Comparison of ENCODE assay signal across 15 mouse cellular contexts in genomic region chr3:35721818-35722446, GRCm38 (mm10). TPM values are rescaled to one million over a fixed set of nuclear protein-coding genes. Genes with fewer than 3 reads are reported as not detected.
DNase-seq lines count a peak whose midpoint lies in the region; ATAC-seq and TF ChIP-seq lines count a peak whose summit lies in the region.
"Had no signal": no experiment of that assay in that cellular context is flagged by ENCODE, and none has a peak within 500 bp of the region (broad histone marks: within the 10 kb centered on the region; RNA-seq: fewer than 3 reads in every experiment).

No protein-coding gene starts in this region.

- DNase-seq in embryonic facial prominence, embryonic 10.5 days (ENCODE audit: low spot score): no peak
- no peak for DNase-seq in ES-E14 (ENCODE audit: low read depth, low spot score)
- DNase-seq in thymus, adult 2 months: peak; percentile 46
- DNase-seq in frontal cortex, postnatal 36 days (ENCODE audit: low spot score in 2 of 2): no peak
- no peak for DNase-seq in adrenal gland, adult (ENCODE audit: inconsistent age in 2 of 2, low spot score in 1 of 2)
- no peak for DNase-seq in adrenal gland, adult 18-20 months (ENCODE audit: low spot score in 2 of 2)
- DNase-seq: cerebellum, adult 9-11 months; kidney, adult 8-10 months; lung, embryonic 14.5 days; midbrain, embryonic 14.5 days had no signal

- no peak for TF ChIP-seq POLR2A in thymus, adult 2 months (IDR thresholded peaks at IDR 0.05; ENCODE audit: control insufficient read depth, extremely low read depth, insufficient read depth, low read length, poor library complexity)

- H3K4me2 ChIP-seq in embryonic facial prominence, embryonic 15.5 days (replicated peaks): no peak overlapping the region
- peak overlapping the region; percentile 1; the same call in 1 of the 2 replicates for H3K4me2 ChIP-seq in intestine, embryonic 16.5 days (ENCODE audit: low read depth, low read length)
- H3K4me2 ChIP-seq: lung, embryonic 14.5 days; neural tube, embryonic 13.5 days had no signal

- WGBS in embryonic facial prominence, embryonic 15.5 days: 71% methylated on average over 4 of the region's 4 CpGs
- WGBS in embryonic facial prominence, embryonic 10.5 days: 78% methylated on average over 4 of the region's 4 CpGs
- 75% methylated on average over 4 of the region's 4 CpGs for WGBS in intestine, embryonic 16.5 days
- WGBS in thymus, adult 2 months: 78% methylated on average over 4 of the region's 4 CpGs

- peak overlapping the region; percentile 48; the same call in 1 of the 2 replicates for H3K27ac ChIP-seq in embryonic facial prominence, embryonic 15.5 days (replicated peaks)
- no peak overlapping the region for H3K27ac ChIP-seq in embryonic facial prominence, embryonic 10.5 days (replicated peaks)
- H3K27ac ChIP-seq in ES-E14 (ENCODE audit: insufficient read depth, low read depth, low read length, poor library complexity, severe bottlenecking): peak overlapping the region; percentile 95
- H3K27ac ChIP-seq in intestine, embryonic 16.5 days (ENCODE audit: low read length): peak overlapping the region; percentile 83
- H3K27ac ChIP-seq in thymus, adult 2 months (ENCODE audit: control insufficient read depth, insufficient read depth, low read length): peak overlapping the region; percentile 100
- H3K27ac ChIP-seq: layer of hippocampus, adult 2 months; neural tube, embryonic 13.5 days had no signal

- no peaks in the 10 kb centered on the region for H3K4me1 ChIP-seq in embryonic facial prominence, embryonic 15.5 days
- 0 out of 2 replicates have a peak, but pooled peaks cover 3% of the 10 kb centered on the region for H3K4me1 ChIP-seq in embryonic facial prominence, embryonic 10.5 days
- peaks cover 30 to 37% of the 10 kb centered on the region in 2 experiments for H3K4me1 ChIP-seq in ES-E14 (ENCODE audit: control insufficient read depth in 2 of 2, insufficient read depth in 2 of 2, low read length in 2 of 2, poor library complexity in 1 of 2)
- 0 out of 2 replicates have a peak, but pooled peaks cover 6% of the 10 kb centered on the region for H3K4me1 ChIP-seq in intestine, embryonic 16.5 days (ENCODE audit: control insufficient read depth, insufficient read depth, low read length)
- H3K4me1 ChIP-seq in thymus, adult 2 months (replicated peaks; ENCODE audit: control insufficient read depth, insufficient read depth, low read length): peaks cover 32% of the 10 kb centered on the region
- H3K4me1 ChIP-seq: neural tube, embryonic 13.5 days had no signal

- no peaks in the 10 kb centered on the region for H3K9me3 ChIP-seq in embryonic facial prominence, embryonic 15.5 days (replicated peaks)
- H3K9me3 ChIP-seq in embryonic facial prominence, embryonic 10.5 days: no peaks in the 10 kb centered on the region
- no peaks in the 10 kb centered on the region for H3K9me3 ChIP-seq in ES-E14 (ENCODE audit: control insufficient read depth, insufficient read depth, low read depth, low read length)
- H3K9me3 ChIP-seq in intestine, embryonic 16.5 days (ENCODE audit: control insufficient read depth, low read length): no peaks in the 10 kb centered on the region
- H3K9me3 ChIP-seq: neural tube, embryonic 13.5 days had no signal

- no peaks in the 10 kb centered on the region for H3K27me3 ChIP-seq in embryonic facial prominence, embryonic 15.5 days
- no peaks in the 10 kb centered on the region for H3K27me3 ChIP-seq in embryonic facial prominence, embryonic 10.5 days (replicated peaks; ENCODE audit: low read depth, poor library complexity, severe bottlenecking)
- H3K27me3 ChIP-seq in intestine, embryonic 16.5 days (replicated peaks; ENCODE audit: control insufficient read depth, insufficient read depth, low read length): no peaks in the 10 kb centered on the region
- no peaks in the 10 kb centered on the region for H3K27me3 ChIP-seq in thymus, adult 2 months (ENCODE audit: control insufficient read depth, insufficient read depth, low read length)
- H3K27me3 ChIP-seq: neural tube, embryonic 13.5 days had no signal

- no peak overlapping the region for H3K4me3 ChIP-seq in embryonic facial prominence, embryonic 15.5 days (replicated peaks)
- no peak overlapping the region for H3K4me3 ChIP-seq in embryonic facial prominence, embryonic 10.5 days
- no peak overlapping the region for H3K4me3 ChIP-seq in ES-E14 (ENCODE audit: insufficient read depth in 1 of 2, low read depth in 1 of 2, low read length in 2 of 2, poor library complexity in 1 of 2, severe bottlenecking in 1 of 2)
- no peak overlapping the region for H3K4me3 ChIP-seq in intestine, embryonic 16.5 days (ENCODE audit: low read length)
- no peak overlapping the region for H3K4me3 ChIP-seq in thymus, adult 2 months (ENCODE audit: control insufficient read depth, insufficient read depth, low read length)
- H3K4me3 ChIP-seq: layer of hippocampus, adult 2 months; neural tube, embryonic 13.5 days had no signal

- ATAC-seq in embryonic facial prominence, embryonic 15.5 days (ENCODE audit: insufficient number of reproducible peaks, low FRiP score, low TSS enrichment, low read depth): no peak
- ATAC-seq in intestine, embryonic 16.5 days: no peak
- ATAC-seq: forebrain, embryonic 16.5 days had no signal

- TF ChIP-seq CTCF in thymus, adult 2 months (IDR thresholded peaks at IDR 0.05; ENCODE audit: borderline replicate concordance, control insufficient read depth, extremely low read depth, insufficient read depth, low read length, poor library complexity): no peak

- no peaks in the 10 kb centered on the region for H3K36me3 ChIP-seq in embryonic facial prominence, embryonic 15.5 days
- H3K36me3 ChIP-seq in embryonic facial prominence, embryonic 10.5 days (replicated peaks): no peaks in the 10 kb centered on the region
- no peaks in the 10 kb centered on the region for H3K36me3 ChIP-seq in ES-E14 (ENCODE audit: control insufficient read depth, insufficient read depth, low read length, poor library complexity, severe bottlenecking)
- H3K36me3 ChIP-seq in intestine, embryonic 16.5 days (ENCODE audit: control insufficient read depth, insufficient read depth, low read length): no peaks in the 10 kb centered on the region
- no peaks in the 10 kb centered on the region for H3K36me3 ChIP-seq in thymus, adult 2 months (ENCODE audit: control insufficient read depth, insufficient read depth, low read length)
- H3K36me3 ChIP-seq: neural tube, embryonic 13.5 days had no signal

- H3K9ac ChIP-seq in embryonic facial prominence, embryonic 15.5 days: no peak overlapping the region
- H3K9ac ChIP-seq in ES-E14 (ENCODE audit: insufficient read depth, low read depth, low read length, poor library complexity, severe bottlenecking): peak overlapping the region; percentile 37; the same call in 1 of the 2 replicates
- no peak overlapping the region for H3K9ac ChIP-seq in intestine, embryonic 16.5 days (ENCODE audit: low read depth, low read length)
- H3K9ac ChIP-seq: lung, embryonic 14.5 days; neural tube, embryonic 13.5 days had no signal

- in situ Hi-C loops in ES-E14 (cut with MboI; ENCODE audit: low sequenced_read_pairs in 2 of 2, unreplicated experiment in 2 of 2): no loop called here

TF ChIP-seq in ES-E14, 5 proteins besides CTCF, POLR2A, EP300 and RAD21:
- no peak for TF ChIP-seq CHD2 (IDR thresholded peaks at IDR 0.05; ENCODE audit: low read depth, low read length)

RNA-seq across cellular contexts. Expression of gene Atp11b, which starts 32.0 kb away (rescaled TPM):
- 36.4 and 36.8 TPM in 2 replicates for polyA plus RNA-seq in embryonic facial prominence, embryonic 15.5 days (2015; fragmentation: Nextera tagmentation; extraction: Ambion mirVana)
- 31.0 and 32.0 TPM in 2 replicates for polyA plus RNA-seq in embryonic facial prominence, embryonic 10.5 days (2016; fragmentation: Nextera tagmentation; extraction: Ambion mirVana)
- 69.9 and 115 TPM in 2 replicates for total RNA-seq in ES-E14 (2012; rRNA removed)
- polyA plus RNA-seq in intestine, embryonic 16.5 days (2015; fragmentation: Nextera tagmentation; extraction: Ambion mirVana): 34.6 and 45.9 TPM in 2 replicates
- polyA plus RNA-seq in thymus, adult 2 months (2012; rRNA removed): 35.6 and 37.5 TPM in 2 replicates
- 10 to 100 TPM; 35.7 to 41.4 TPM for total RNA-seq in adrenal gland, adult 18-20 months (2021)
